Mouse (Mus musculus) hindbrain, embryonic 15.5 days (tissue): Measurements from ENCODE around the gene Chid1. TPM values are rescaled to one million over a fixed set of nuclear protein-coding genes. Genes with fewer than 3 reads are reported as not detected.

Experiments used
- ATAC-seq: fragments of 200-750 bp; cut with Nextera tagmentation; 2 replicates; pipeline ENCODE4 v1.8.0; 2017; ENCODE audit warnings: low read depth, moderate number of reproducible peaks, moderate TSS enrichment; ENCODE audit not compliant: low FRiP score
- H3K27ac ChIP-seq: fragments of 300-500 bp; sonication (generic); replicated peaks from 2 replicates; pipeline ENCODE4 v1.5.1; 2015; ENCODE audit warnings: mild to moderate bottlenecking, inconsistent platforms
- H3K27me3 ChIP-seq: fragments of 300-500 bp; sonication (generic); 2 replicates; pipeline ENCODE4 v1.6.1; 2015; ENCODE audit warnings: control low read depth, inconsistent platforms
- H3K36me3 ChIP-seq: fragments of 300-500 bp; sonication (generic); 2 replicates; pipeline ENCODE4 v1.6.1; 2015; ENCODE audit warnings: control low read depth, inconsistent platforms
- H3K4me1 ChIP-seq: fragments of 300-500 bp; sonication (generic); replicated peaks from 2 replicates; pipeline ENCODE4 v1.6.1; 2015; ENCODE audit warnings: control low read depth, inconsistent platforms
- H3K4me2 ChIP-seq: fragments of 300-500 bp; sonication (generic); 2 replicates; pipeline ENCODE4 v1.6.1; 2015; ENCODE audit warnings: moderate library complexity, mild to moderate bottlenecking, inconsistent platforms
- H3K4me3 ChIP-seq: fragments of 300-500 bp; sonication (generic); 2 replicates; pipeline ENCODE4 v1.5.1; 2015; ENCODE audit warnings: mild to moderate bottlenecking, inconsistent platforms
- H3K9ac ChIP-seq: fragments of 300-500 bp; sonication (generic); 2 replicates; pipeline ENCODE4 v1.6.1; 2015; ENCODE audit warnings: inconsistent platforms
- H3K9me3 ChIP-seq: fragments of 300-500 bp; sonication (generic); 2 replicates; pipeline ENCODE4 v1.6.1; 2016; ENCODE audit warnings: control low read depth, inconsistent platforms
- WGBS: fragments of 180-500 bp; shearing (Covaris S2); methylation state at CpG from one replicate; pipeline ENCODE4 v1.1.7; 2015; 5-methylcytosine and 5-hydroxymethylcytosine counted together
- polyA plus RNA-seq: library from polyadenylated mRNA; unstranded; fragments of >200 nt; fragmentation: Nextera tagmentation; extraction: Ambion mirVana; gene quantifications from 2 replicates; pipeline ENCODE4 v1.2.1, GENCODE M21; 2015

Gene Chid1
- polyA plus RNA-seq, 1 experiment from 2014 or later = 49.0 TPM

- Histone ChIP-seq H3K27me3 (no peaks in the 10 kb centered on the region), H3K4me2 (no peak overlapping the region)
- 65% methylated on average over 4 of the region's 4 CpGs for WGBS
These were observed 31.1 kb upstream of the Chid1 start for GRCm38 (mm10) chr7:141570625-141571295.

GRCm38 (mm10) chr7:141569916-141570315, 30.3 kb upstream of the Chid1 start:
- Histone ChIP-seq H3K4me2 (no peak overlapping the region), H3K4me1 (peaks cover 13% of the 10 kb centered on the region), H3K9ac (no peak overlapping the region), H3K27ac (no peak overlapping the region), H3K4me3 (no peak overlapping the region), H3K36me3 (no peaks in the 10 kb centered on the region), H3K27me3 (no peaks in the 10 kb centered on the region), H3K9me3 (no peaks in the 10 kb centered on the region)
- no peak for ATAC-seq
- WGBS = 98% methylated on average over 3 of the region's 3 CpGs

More at GRCm38 (mm10) chr7:141570625-141571295, 31.1 kb upstream of the Chid1 start:
- H3K9ac ChIP-seq = no peak overlapping the region
- no peak overlapping the region for H3K4me3 ChIP-seq
- no peaks in the 10 kb centered on the region for H3K36me3 ChIP-seq
- ATAC-seq = no peak
- no peaks in the 10 kb centered on the region for H3K9me3 ChIP-seq
- H3K27ac ChIP-seq = no peak overlapping the region
- H3K4me1 ChIP-seq = peaks cover 13% of the 10 kb centered on the region

GRCm38 (mm10) chr7:141569283-141569803, 29.7 kb upstream of the Chid1 start:
- H3K9ac ChIP-seq = no peak overlapping the region
- WGBS = 87% methylated on average over 9 of the region's 9 CpGs

GRCm38 (mm10) chr7:141566587-141566986, 26.9 kb upstream of the Chid1 start:
- Histone ChIP-seq H3K4me2 (no peak overlapping the region), H3K36me3 (no peaks in the 10 kb centered on the region), H3K27ac (no peak overlapping the region), H3K4me1 (peaks cover 33% of the 10 kb centered on the region), H3K4me3 (no peak overlapping the region), H3K9ac (no peak overlapping the region), H3K9me3 (no peaks in the 10 kb centered on the region), H3K27me3 (no peaks in the 10 kb centered on the region)
- ATAC-seq = no peak
- WGBS = 81% methylated on average over 7 of the region's 7 CpGs

More at GRCm38 (mm10) chr7:141569283-141569803, 29.7 kb upstream of the Chid1 start:
- H3K4me1 ChIP-seq = peaks cover 17% of the 10 kb centered on the region
- H3K4me3 ChIP-seq = no peak overlapping the region
- H3K9me3 ChIP-seq = no peaks in the 10 kb centered on the region
- no peaks in the 10 kb centered on the region for H3K36me3 ChIP-seq
- H3K4me2 ChIP-seq = no peak overlapping the region
- no peaks in the 10 kb centered on the region for H3K27me3 ChIP-seq
- no peak for ATAC-seq
- no peak overlapping the region for H3K27ac ChIP-seq

GRCm38 (mm10) chr7:141564561-141564960, 24.9 kb upstream of the Chid1 start:
- no peaks in the 10 kb centered on the region for H3K27me3 ChIP-seq
- H3K9ac ChIP-seq = no peak overlapping the region
- H3K4me1 ChIP-seq = peaks cover 37% of the 10 kb centered on the region
- H3K36me3 ChIP-seq = no peaks in the 10 kb centered on the region
- no peak overlapping the region for H3K27ac ChIP-seq
- 85% methylated on average over 7 of the region's 7 CpGs for WGBS
- H3K9me3 ChIP-seq = no peaks in the 10 kb centered on the region
- no peak for ATAC-seq
- no peak overlapping the region for H3K4me2 ChIP-seq
- H3K4me3 ChIP-seq = no peak overlapping the region

GRCm38 (mm10) chr7:141562852-141563427, 23.3 kb upstream of the Chid1 start:
- peak overlapping the region; percentile 92 for H3K27ac ChIP-seq
- under 1% methylated on average over 21 of the region's 21 CpGs for WGBS
- ATAC-seq = no peak; the same call in 1 of the 2 replicates
- peak overlapping the region; percentile 97 for H3K4me3 ChIP-seq
- no peaks in the 10 kb centered on the region for H3K36me3 ChIP-seq
- H3K9me3 ChIP-seq = no peaks in the 10 kb centered on the region
- H3K27me3 ChIP-seq = no peaks in the 10 kb centered on the region
- H3K9ac ChIP-seq = peak overlapping the region; percentile 92
- H3K4me2 ChIP-seq = peak overlapping the region; percentile 90
- H3K4me1 ChIP-seq = peaks cover 37% of the 10 kb centered on the region

- no peaks in the 10 kb centered on the region for H3K9me3 ChIP-seq
- no peaks in the 10 kb centered on the region for H3K36me3 ChIP-seq
- H3K9ac ChIP-seq = peak overlapping the region; percentile 92
- H3K27ac ChIP-seq = peak overlapping the region; percentile 92
- H3K4me1 ChIP-seq = peaks cover 36% of the 10 kb centered on the region
- peak overlapping the region; percentile 97 for H3K4me3 ChIP-seq
- peak overlapping the region; percentile 90 for H3K4me2 ChIP-seq
- no peaks in the 10 kb centered on the region for H3K27me3 ChIP-seq
- peak; percentile 59 for ATAC-seq
- WGBS = under 1% methylated on average over 30 of the region's 33 CpGs
These were observed 22.8 kb upstream of the Chid1 start for GRCm38 (mm10) chr7:141562421-141562851.

GRCm38 (mm10) chr7:141561682-141562391, 22.2 kb upstream of the Chid1 start, which contains the start of gene Ap2a2:
TSS of gene Ap2a2 (plus strand) at chr7:141562173.
- Histone ChIP-seq H3K36me3 (no peaks in the 10 kb centered on the region), H3K4me2 (peak within 1 kb of the TSS; percentile 90), H3K9me3 (no peaks in the 10 kb centered on the region), H3K27ac (peak within 1 kb of the TSS; percentile 92), H3K27me3 (no peaks in the 10 kb centered on the region), H3K4me1 (peaks cover 30% of the 10 kb centered on the region), H3K9ac (peak within 1 kb of the TSS; percentile 92), H3K4me3 (peak within 1 kb of the TSS; percentile 97)
- WGBS = under 1% methylated on average over 63 of the region's 72 CpGs
- ATAC-seq = peak; percentile 96

GRCm38 (mm10) chr7:141560471-141560870, 20.8 kb upstream of the Chid1 start:
- Histone ChIP-seq H3K4me1 (peaks cover 24% of the 10 kb centered on the region), H3K9me3 (no peaks in the 10 kb centered on the region), H3K4me2 (no peak overlapping the region), H3K9ac (no peak overlapping the region), H3K36me3 (no peaks in the 10 kb centered on the region), H3K27me3 (no peaks in the 10 kb centered on the region), H3K4me3 (no peak overlapping the region), H3K27ac (no peak overlapping the region)
- WGBS = 88% methylated on average over 4 of the region's 4 CpGs
- no peak for ATAC-seq

GRCm38 (mm10) chr7:141559726-141560325, 20.2 kb upstream of the Chid1 start:
- H3K27ac ChIP-seq = no peak overlapping the region
- 73% methylated on average over 2 of the region's 2 CpGs for WGBS
- no peaks in the 10 kb centered on the region for H3K27me3 ChIP-seq
- no peak for ATAC-seq
- H3K9ac ChIP-seq = no peak overlapping the region
- H3K4me3 ChIP-seq = no peak overlapping the region
- no peak overlapping the region for H3K4me2 ChIP-seq
- H3K9me3 ChIP-seq = no peaks in the 10 kb centered on the region
- H3K36me3 ChIP-seq = no peaks in the 10 kb centered on the region
- H3K4me1 ChIP-seq = peaks cover 24% of the 10 kb centered on the region

GRCm38 (mm10) chr7:141558946-141559345, 19.3 kb upstream of the Chid1 start:
- H3K27me3 ChIP-seq = no peaks in the 10 kb centered on the region
- no peak overlapping the region for H3K9ac ChIP-seq
- no peak overlapping the region for H3K4me2 ChIP-seq
- ATAC-seq = no peak
- H3K9me3 ChIP-seq = no peaks in the 10 kb centered on the region
- H3K36me3 ChIP-seq = no peaks in the 10 kb centered on the region
- H3K4me3 ChIP-seq = no peak overlapping the region
- peaks cover 16% of the 10 kb centered on the region for H3K4me1 ChIP-seq
- H3K27ac ChIP-seq = no peak overlapping the region
